Mouse (Mus musculus) liver, embryonic 11.5 days (tissue): ENCODE results near the gene Mus81. TPM values are rescaled to one million over a fixed set of nuclear protein-coding genes. Genes with fewer than 3 reads are reported as not detected.

ENCODE experiments used
- polyA plus RNA-seq: library from polyadenylated mRNA; unstranded; fragments of >200 nt; fragmentation: Nextera tagmentation; extraction: Ambion mirVana; gene quantifications from 2 replicates; pipeline ENCODE4 v1.2.1, GENCODE M21; 2014

Gene Mus81
- polyA plus RNA-seq, 1 experiment from 2014 or later: 33.8 TPM

Other genes starting within 250 kb of the Mus81 start
- gene Pacs1, start 215.3 kb downstream of the Mus81 start, polyA plus RNA-seq: 27.0 and 30.3 TPM in 2 replicates
- 285 and 290 TPM in 2 replicates for gene Sf3b2, start 192.9 kb downstream of the Mus81 start, polyA plus RNA-seq
- gene Gal3st3, start 190.1 kb downstream of the Mus81 start, polyA plus RNA-seq: 1.6 and 2.1 TPM in 2 replicates
- gene Catsper1, start 152.7 kb downstream of the Mus81 start, polyA plus RNA-seq: not detected in 2 replicates
- gene Cst6, start 138.8 kb downstream of the Mus81 start, polyA plus RNA-seq: not detected in 2 replicates
- 72.9 and 76.5 TPM in 2 replicates for gene Eif1ad, start 121.7 kb downstream of the Mus81 start, polyA plus RNA-seq
- gene Banf1, start 121.2 kb downstream of the Mus81 start, polyA plus RNA-seq: 601 and 643 TPM in 2 replicates
- gene Sart1, start 99.7 kb downstream of the Mus81 start, polyA plus RNA-seq: 62.7 and 73.3 TPM in 2 replicates
- gene Tsga10ip, start 85.9 kb downstream of the Mus81 start, polyA plus RNA-seq: 0.30 and 1.2 TPM in 2 replicates
- gene Drap1, start 63.4 kb downstream of the Mus81 start, polyA plus RNA-seq: 124 and 151 TPM in 2 replicates
- gene AI837181, start 63.3 kb downstream of the Mus81 start, polyA plus RNA-seq: 24.2 and 27.2 TPM in 2 replicates
- 0.52 and 0.59 TPM in 2 replicates for gene Fosl1, start 40.9 kb downstream of the Mus81 start, polyA plus RNA-seq
- 5.8 and 6.3 TPM in 2 replicates for gene Ccdc85b, start 30.5 kb downstream of the Mus81 start, polyA plus RNA-seq
- gene Fibp, start 27.8 kb downstream of the Mus81 start, polyA plus RNA-seq: 60.9 and 66.7 TPM in 2 replicates
- 0.39 and 0.52 TPM in 2 replicates for gene Ctsw, start 19.9 kb downstream of the Mus81 start, polyA plus RNA-seq
- 47.8 and 55.3 TPM in 2 replicates for gene Efemp2, start 14.4 kb downstream of the Mus81 start, polyA plus RNA-seq
- gene Cfl1, start 2.1 kb upstream of the Mus81 start, polyA plus RNA-seq: 2,498 and 2,516 TPM in 2 replicates
- not detected in 2 replicates for gene 1700020D05Rik, start 15.4 kb upstream of the Mus81 start, polyA plus RNA-seq
- gene Snx32, start 22.1 kb upstream of the Mus81 start, polyA plus RNA-seq: 7.0 and 8.3 TPM in 2 replicates
- gene Ovol1, start 72.2 kb upstream of the Mus81 start, polyA plus RNA-seq: 0.22 TPM in 1 of 2 replicates, not detected in the other
- 3.6 and 3.8 TPM in 2 replicates for gene Ap5b1, start 79.6 kb upstream of the Mus81 start, polyA plus RNA-seq
- 175 and 189 TPM in 2 replicates for gene Rnaseh2c, start 113.5 kb upstream of the Mus81 start, polyA plus RNA-seq
- gene Kat5, start 121.8 kb upstream of the Mus81 start, polyA plus RNA-seq: 24.0 and 28.0 TPM in 2 replicates
- 57.1 and 57.7 TPM in 2 replicates for gene Rela, start 149.1 kb upstream of the Mus81 start, polyA plus RNA-seq
- gene Sipa1, start 175.3 kb upstream of the Mus81 start, polyA plus RNA-seq: 32.3 and 34.8 TPM in 2 replicates
- 27.4 and 28.1 TPM in 2 replicates for gene Map3k11, start 200.3 kb upstream of the Mus81 start, polyA plus RNA-seq
- 22.5 and 25.0 TPM in 2 replicates for gene Pcnx3, start 200.5 kb upstream of the Mus81 start, polyA plus RNA-seq
- gene Kcnk7, start 216.0 kb upstream of the Mus81 start, polyA plus RNA-seq: 0.14 TPM in 1 of 2 replicates, not detected in the other
- 64.9 and 67.1 TPM in 2 replicates for gene Ehbp1l1, start 237.9 kb upstream of the Mus81 start, polyA plus RNA-seq
- gene Fam89b, start 241.3 kb upstream of the Mus81 start, polyA plus RNA-seq: 47.5 and 49.8 TPM in 2 replicates